Mouse (Mus musculus): ENCODE results near the gene Primpol. TPM values are rescaled to one million over a fixed set of nuclear protein-coding genes. Genes with fewer than 3 reads are reported as not detected.

Gene Primpol
- polyA plus RNA-seq (2012; rRNA removed) = 1.3 and 1.5 TPM in 2 replicates

DNA sequence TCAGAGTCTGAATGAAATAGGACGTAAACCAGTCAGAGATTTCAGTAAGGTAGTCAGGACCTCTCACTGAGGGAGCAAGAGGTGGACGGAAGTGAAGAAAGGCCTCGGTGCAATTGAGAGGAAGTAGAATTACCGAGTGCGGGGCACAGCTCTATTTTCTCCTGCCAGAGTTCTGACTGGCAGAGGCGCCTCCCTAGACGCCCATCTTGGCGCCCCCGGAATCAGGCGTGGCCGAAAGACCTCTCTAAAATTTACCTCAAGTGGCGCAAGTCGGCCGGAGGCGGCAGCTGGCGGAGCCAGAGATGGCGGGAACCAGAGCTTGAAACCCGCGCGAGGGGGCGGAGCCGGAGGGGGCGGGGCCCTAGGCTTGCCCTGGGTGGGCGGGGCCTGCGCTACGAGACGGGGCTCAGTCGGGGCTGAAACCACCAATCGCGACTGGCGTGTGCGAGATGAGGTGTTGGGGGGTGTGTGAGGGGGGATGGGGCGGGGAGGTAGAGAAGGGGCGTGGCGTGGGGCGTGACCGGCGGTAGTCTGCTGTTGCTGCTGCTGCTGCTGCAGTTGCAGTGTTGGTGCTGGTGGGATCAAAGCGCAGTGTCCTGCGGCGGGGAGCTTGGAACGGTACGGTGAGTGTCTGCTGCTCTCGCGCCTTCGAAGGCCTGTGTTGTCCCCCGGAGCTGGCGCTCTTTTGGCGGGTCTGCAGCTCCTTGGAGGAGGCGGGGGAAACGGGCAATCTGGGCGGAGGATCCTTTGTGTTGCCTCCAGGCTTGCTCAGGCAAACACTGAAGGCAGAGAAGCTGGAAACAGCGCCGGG, at the start of gene Primpol, which contains the start of gene Casp3:
Gene Primpol, minus strand, starts transcription at position 334 of the 811 bp plus-strand sequence.
Gene Casp3, plus strand, starts transcription at position 413 of the 811 bp plus-strand sequence.
- no peaks in the 10 kb centered on the region for H3K36me3 ChIP-seq (ENCODE audit: control insufficient read depth, insufficient read depth, low read length)
- H3K4me1 ChIP-seq (ENCODE audit: control insufficient read depth, insufficient read depth, low read length) = peaks cover 13% of the 10 kb centered on the region

DNA sequence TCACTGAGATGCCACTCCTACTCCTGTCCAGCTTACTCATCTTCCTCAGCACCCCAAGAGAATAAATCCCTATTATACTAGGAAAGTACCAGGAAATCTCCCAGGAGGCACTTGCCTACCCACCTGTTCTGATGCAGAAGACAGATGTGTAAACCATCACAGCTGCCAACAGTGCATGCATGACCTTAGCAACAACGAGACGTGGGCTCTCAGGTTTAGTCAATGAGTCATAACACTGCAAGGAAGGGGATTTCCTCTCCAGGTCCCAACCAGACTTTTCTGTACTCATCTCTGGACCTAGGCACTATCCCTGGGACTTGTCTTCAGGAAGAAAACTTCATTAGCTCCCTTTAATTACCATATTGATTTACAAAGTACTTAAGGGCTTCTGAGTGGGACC, 38.9 kb upstream of the Primpol start:
- TF ChIP-seq POLR2A (IDR thresholded peaks at IDR 0.05; ENCODE audit: control insufficient read depth, low read depth, low read length) = no peak
- no peak for TF ChIP-seq CTCF (IDR thresholded peaks at IDR 0.05; ENCODE audit: control insufficient read depth, insufficient read depth, insufficient replicate concordance, low read depth, low read length)
- Histone ChIP-seq H3K27ac (ENCODE audit: control insufficient read depth, insufficient read depth, low read depth, low read length) (no peak overlapping the region), H3K4me1 (ENCODE audit: control insufficient read depth, insufficient read depth, low read length) (no peaks in the 10 kb centered on the region)

More for the DNA sequence above, at the start of gene Primpol, which contains the start of gene Casp3:
- Histone ChIP-seq H3K27ac (ENCODE audit: control insufficient read depth, insufficient read depth, low read depth, low read length) (peak within 1 kb of the TSS; percentile 68), H3K4me3 (ENCODE audit: control insufficient read depth, low read depth, low read length) (peak within 1 kb of the TSS; percentile 92), H3K27me3 (ENCODE audit: control insufficient read depth, insufficient read depth, low read length) (no peaks in the 10 kb centered on the region)
- TF ChIP-seq POLR2A (IDR thresholded peaks at IDR 0.05; ENCODE audit: control insufficient read depth, low read depth, low read length) (0 out of 2 replicates have a peak, but pooled peaks have one; percentile 59), CTCF (IDR thresholded peaks at IDR 0.05; ENCODE audit: control insufficient read depth, insufficient read depth, insufficient replicate concordance, low read depth, low read length) (0 out of 2 replicates have a peak, but pooled peaks have one; percentile 0)

DNA sequence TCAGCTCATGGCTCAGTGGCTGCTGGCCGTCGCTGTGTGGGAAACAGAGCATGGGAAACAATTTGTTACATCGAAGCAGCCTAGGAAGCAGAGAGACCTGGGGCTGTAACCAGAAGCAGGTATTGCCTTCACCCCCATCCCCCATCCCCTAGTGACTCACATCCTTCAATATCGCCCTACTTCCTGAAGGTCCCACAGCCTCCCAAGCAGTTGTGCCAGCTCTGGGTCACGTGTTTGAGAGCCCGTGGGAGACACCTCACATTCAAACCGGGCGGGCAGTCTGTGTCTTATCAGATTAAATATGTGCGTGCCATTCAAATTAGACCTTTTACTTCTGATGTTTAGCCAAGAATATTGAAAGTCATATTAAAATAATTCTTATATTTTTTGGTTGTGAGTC, 34.9 kb upstream of the Primpol start:
- no peaks in the 10 kb centered on the region for H3K36me3 ChIP-seq (ENCODE audit: control insufficient read depth, insufficient read depth, low read length)
- no peaks in the 10 kb centered on the region for H3K4me1 ChIP-seq (ENCODE audit: control insufficient read depth, insufficient read depth, low read length)
- H3K27ac ChIP-seq (ENCODE audit: control insufficient read depth, insufficient read depth, low read depth, low read length) = no peak overlapping the region
- H3K27me3 ChIP-seq (ENCODE audit: control insufficient read depth, insufficient read depth, low read length) = no peaks in the 10 kb centered on the region
- TF ChIP-seq POLR2A (IDR thresholded peaks at IDR 0.05; ENCODE audit: control insufficient read depth, low read depth, low read length) (no peak), CTCF (IDR thresholded peaks at IDR 0.05; ENCODE audit: control insufficient read depth, insufficient read depth, insufficient replicate concordance, low read depth, low read length) (no peak)
- no peak overlapping the region for H3K4me3 ChIP-seq (ENCODE audit: control insufficient read depth, low read depth, low read length)

More for the DNA sequence above, 38.9 kb upstream of the Primpol start:
- no peaks in the 10 kb centered on the region for H3K36me3 ChIP-seq (ENCODE audit: control insufficient read depth, insufficient read depth, low read length)
- no peak overlapping the region for H3K4me3 ChIP-seq (ENCODE audit: control insufficient read depth, low read depth, low read length)
- no peaks in the 10 kb centered on the region for H3K27me3 ChIP-seq (ENCODE audit: control insufficient read depth, insufficient read depth, low read length)

DNA sequence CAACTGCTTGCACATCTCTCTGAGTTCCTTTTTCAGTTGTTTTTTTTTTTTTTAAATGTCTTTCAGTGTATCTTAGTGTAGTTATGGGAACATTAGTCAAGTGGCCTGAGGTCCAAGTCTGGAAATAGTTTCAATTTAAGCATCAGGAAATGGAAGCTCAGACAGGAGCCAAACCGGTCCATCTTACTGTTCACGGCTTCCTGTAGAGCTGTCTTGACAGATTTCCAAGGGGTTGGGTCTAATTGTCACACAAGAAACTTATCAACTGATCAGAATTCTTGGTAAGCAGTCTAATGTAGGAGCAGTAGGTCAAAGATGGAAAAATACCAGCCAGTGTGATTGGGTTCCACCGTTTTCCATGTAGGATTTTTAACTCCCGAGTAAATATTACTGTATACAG, 31.4 kb upstream of the Primpol start:
- no peak for TF ChIP-seq CTCF (IDR thresholded peaks at IDR 0.05; ENCODE audit: control insufficient read depth, insufficient read depth, insufficient replicate concordance, low read depth, low read length)
- TF ChIP-seq POLR2A (IDR thresholded peaks at IDR 0.05; ENCODE audit: control insufficient read depth, low read depth, low read length) = no peak
- H3K27me3 ChIP-seq (ENCODE audit: control insufficient read depth, insufficient read depth, low read length) = no peaks in the 10 kb centered on the region
- H3K36me3 ChIP-seq (ENCODE audit: control insufficient read depth, insufficient read depth, low read length) = no peaks in the 10 kb centered on the region
- no peak overlapping the region for H3K27ac ChIP-seq (ENCODE audit: control insufficient read depth, insufficient read depth, low read depth, low read length)
- no peaks in the 10 kb centered on the region for H3K4me1 ChIP-seq (ENCODE audit: control insufficient read depth, insufficient read depth, low read length)
- no peak overlapping the region for H3K4me3 ChIP-seq (ENCODE audit: control insufficient read depth, low read depth, low read length)

DNA sequence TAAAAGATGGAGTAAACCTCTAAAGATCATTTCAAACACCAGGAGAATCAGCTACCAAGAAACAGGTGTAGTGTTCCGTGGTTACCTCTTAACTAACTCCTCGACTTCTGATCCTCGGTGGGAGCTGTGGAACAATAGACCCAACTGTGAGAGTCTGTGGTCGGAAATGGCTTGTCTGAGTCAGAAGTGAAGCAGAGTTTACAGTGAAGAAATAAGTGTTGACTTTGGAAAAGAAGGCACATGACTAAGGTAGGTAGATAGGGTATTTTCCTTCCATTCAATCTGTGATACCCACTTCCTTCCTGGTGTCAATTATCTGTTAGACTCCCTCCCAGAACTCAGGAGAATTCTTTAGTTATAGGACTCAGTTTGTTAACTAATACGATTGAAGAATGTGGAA, 24.3 kb upstream of the Primpol start:
- TF ChIP-seq CTCF (IDR thresholded peaks at IDR 0.05; ENCODE audit: control insufficient read depth, insufficient read depth, insufficient replicate concordance, low read depth, low read length) = no peak
- TF ChIP-seq POLR2A (IDR thresholded peaks at IDR 0.05; ENCODE audit: control insufficient read depth, low read depth, low read length) = no peak
- no peaks in the 10 kb centered on the region for H3K27me3 ChIP-seq (ENCODE audit: control insufficient read depth, insufficient read depth, low read length)
- H3K36me3 ChIP-seq (ENCODE audit: control insufficient read depth, insufficient read depth, low read length) = no peaks in the 10 kb centered on the region
- no peak overlapping the region for H3K27ac ChIP-seq (ENCODE audit: control insufficient read depth, insufficient read depth, low read depth, low read length)
- H3K4me3 ChIP-seq (ENCODE audit: control insufficient read depth, low read depth, low read length) = no peak overlapping the region
- no peaks in the 10 kb centered on the region for H3K4me1 ChIP-seq (ENCODE audit: control insufficient read depth, insufficient read depth, low read length)

DNA sequence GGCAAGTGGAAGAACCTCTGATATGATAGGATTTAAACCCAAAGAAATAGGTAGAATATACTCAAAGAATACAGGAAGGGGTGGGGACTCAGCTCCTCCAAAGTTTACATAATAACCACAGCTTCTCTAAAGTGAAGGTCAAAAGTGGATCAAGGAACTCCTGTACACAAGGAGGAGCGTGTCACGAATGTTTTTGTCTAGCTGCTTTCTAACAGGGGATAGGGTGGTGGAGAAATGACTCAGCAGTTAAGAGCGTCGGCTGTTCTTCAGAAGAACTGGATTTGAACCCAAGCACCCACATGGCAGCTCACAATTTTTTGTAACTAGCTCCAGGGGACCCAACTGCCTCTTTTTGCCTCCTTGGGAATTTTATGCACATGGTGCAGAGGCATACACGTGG, 22.8 kb upstream of the Primpol start:
- Histone ChIP-seq H3K27me3 (ENCODE audit: control insufficient read depth, insufficient read depth, low read length) (no peaks in the 10 kb centered on the region), H3K36me3 (ENCODE audit: control insufficient read depth, insufficient read depth, low read length) (no peaks in the 10 kb centered on the region), H3K4me1 (ENCODE audit: control insufficient read depth, insufficient read depth, low read length) (no peaks in the 10 kb centered on the region), H3K4me3 (ENCODE audit: control insufficient read depth, low read depth, low read length) (no peak overlapping the region), H3K27ac (ENCODE audit: control insufficient read depth, insufficient read depth, low read depth, low read length) (no peak overlapping the region)
- TF ChIP-seq CTCF (IDR thresholded peaks at IDR 0.05; ENCODE audit: control insufficient read depth, insufficient read depth, insufficient replicate concordance, low read depth, low read length) (no peak), POLR2A (IDR thresholded peaks at IDR 0.05; ENCODE audit: control insufficient read depth, low read depth, low read length) (no peak)

DNA sequence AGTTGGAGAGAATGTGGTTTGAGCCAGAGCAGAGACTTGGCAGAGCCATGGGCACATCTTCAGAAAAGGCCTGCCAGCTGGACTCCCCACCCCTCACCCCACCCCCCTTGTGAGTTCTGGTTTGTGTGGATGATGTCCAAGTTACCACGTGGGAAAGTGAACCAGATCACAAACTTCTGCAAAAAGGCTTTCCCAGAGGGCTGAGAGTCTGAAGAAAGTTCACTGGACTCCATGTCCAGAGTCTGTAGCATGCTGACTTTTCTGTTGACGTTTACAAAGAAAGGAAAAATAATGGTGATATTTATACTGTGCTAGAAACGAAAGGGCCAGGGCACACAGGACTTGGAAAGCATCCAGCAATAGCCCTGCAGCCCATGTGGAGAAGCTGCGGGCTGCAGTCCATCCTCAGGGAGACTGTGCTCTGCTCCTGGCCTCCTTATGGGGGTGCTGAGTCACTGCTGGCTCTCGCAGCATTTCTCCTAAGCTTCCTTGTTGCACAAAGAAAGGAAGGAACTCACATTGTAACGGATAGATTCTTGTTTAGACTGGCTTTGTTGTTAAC, 22.1 kb upstream of the Primpol start:
- Histone ChIP-seq H3K27me3 (ENCODE audit: control insufficient read depth, insufficient read depth, low read length) (no peaks in the 10 kb centered on the region), H3K36me3 (ENCODE audit: control insufficient read depth, insufficient read depth, low read length) (no peaks in the 10 kb centered on the region), H3K4me3 (ENCODE audit: control insufficient read depth, low read depth, low read length) (no peak overlapping the region), H3K27ac (ENCODE audit: control insufficient read depth, insufficient read depth, low read depth, low read length) (no peak overlapping the region), H3K4me1 (ENCODE audit: control insufficient read depth, insufficient read depth, low read length) (no peaks in the 10 kb centered on the region)
- TF ChIP-seq POLR2A (IDR thresholded peaks at IDR 0.05; ENCODE audit: control insufficient read depth, low read depth, low read length) (no peak), CTCF (IDR thresholded peaks at IDR 0.05; ENCODE audit: control insufficient read depth, insufficient read depth, insufficient replicate concordance, low read depth, low read length) (no peak)

Data from testis, adult 2 months (tissue).